Comparison of ENCODE assay signal across 26 mouse cellular contexts in genomic region chr2:17945369-17945915, GRCm38 (mm10). TPM values are rescaled to one million over a fixed set of nuclear protein-coding genes. Genes with fewer than 3 reads are reported as not detected.
DNase-seq lines count a peak whose midpoint lies in the region; ATAC-seq and TF ChIP-seq lines count a peak whose summit lies in the region.
"Had no signal": no experiment of that assay in that cellular context is flagged by ENCODE, and none has a peak within 500 bp of the region (broad histone marks: within the 10 kb centered on the region; RNA-seq: fewer than 3 reads in every experiment).

No protein-coding gene starts in this region.

- no peak for ATAC-seq in stomach, postnatal 0 days (ENCODE audit: low FRiP score, low TSS enrichment)
- ATAC-seq: forebrain, embryonic 16.5 days; hindbrain, embryonic 16.5 days had no signal

- H3K9me3 ChIP-seq in stomach, postnatal 0 days (ENCODE audit: control insufficient read depth, low read length): no peaks in the 10 kb centered on the region
- H3K9me3 ChIP-seq: embryonic facial prominence, embryonic 13.5 days; forebrain, embryonic 12.5 days; G1E; heart, embryonic 15.5 days; hindbrain, embryonic 12.5 days had no signal

- H3K27ac ChIP-seq in stomach, postnatal 0 days (replicated peaks): no peak overlapping the region
- H3K27ac ChIP-seq: embryonic facial prominence, embryonic 13.5 days; forebrain, embryonic 12.5 days; gastrocnemius, adult 2 months; heart, embryonic 15.5 days; hindbrain, embryonic 12.5 days had no signal

- H3K9ac ChIP-seq in stomach, postnatal 0 days (ENCODE audit: low read length): no peak overlapping the region
- H3K9ac ChIP-seq: embryonic facial prominence, embryonic 13.5 days; forebrain, embryonic 12.5 days; heart, embryonic 15.5 days; hindbrain, embryonic 12.5 days had no signal

- no peaks in the 10 kb centered on the region for H3K27me3 ChIP-seq in stomach, postnatal 0 days (ENCODE audit: control insufficient read depth, insufficient read depth, low read length)
- H3K27me3 ChIP-seq: embryonic facial prominence, embryonic 13.5 days; heart, embryonic 15.5 days; hindbrain, embryonic 12.5 days had no signal

- no peaks in the 10 kb centered on the region for H3K4me1 ChIP-seq in stomach, postnatal 0 days (replicated peaks; ENCODE audit: control insufficient read depth, insufficient read depth)
- H3K4me1 ChIP-seq: embryonic facial prominence, embryonic 13.5 days; forebrain, embryonic 12.5 days; heart, embryonic 15.5 days; hindbrain, embryonic 12.5 days had no signal

- no peak overlapping the region for H3K4me2 ChIP-seq in stomach, postnatal 0 days (replicated peaks; ENCODE audit: low read depth)
- H3K4me2 ChIP-seq: embryonic facial prominence, embryonic 13.5 days; forebrain, embryonic 12.5 days; heart, embryonic 11.5 days; heart, embryonic 15.5 days; hindbrain, embryonic 12.5 days had no signal

- TF ChIP-seq EP300 in stomach, postnatal 0 days (optimal IDR thresholded peaks at IDR 0.05): no peak

- no peaks in the 10 kb centered on the region for H3K36me3 ChIP-seq in stomach, postnatal 0 days (ENCODE audit: control insufficient read depth, insufficient read depth, low read length)
- H3K36me3 ChIP-seq: embryonic facial prominence, embryonic 13.5 days; forebrain, embryonic 12.5 days; G1E; heart, embryonic 15.5 days; hindbrain, embryonic 12.5 days had no signal

- TF ChIP-seq CTCF in stomach, postnatal 0 days (IDR thresholded peaks at IDR 0.05; ENCODE audit: low read depth): no peak

- H3K4me3 ChIP-seq in stomach, postnatal 0 days (ENCODE audit: low read depth, low read length): no peak overlapping the region
- H3K4me3 ChIP-seq: embryonic facial prominence, embryonic 13.5 days; forebrain, embryonic 12.5 days; heart, embryonic 15.5 days; hindbrain, embryonic 12.5 days had no signal

- 68% methylated on average over 7 of the region's 7 CpGs for WGBS in stomach, postnatal 0 days

- DNase-seq in heart, adult 11 months: peak; percentile 56
- no peak for DNase-seq in heart, adult 9 months (ENCODE audit: low spot score in 2 of 2)
- DNase-seq in CD4-positive helper T cell, adult 2 months (ENCODE audit: low read depth, low spot score): peak; percentile 18
- DNase-seq in brain, adult 2 months (ENCODE audit: low read depth, low spot score): peak; percentile 46
- DNase-seq in naive thymus-derived CD4-positive, alpha-beta T cell, adult 2 months (ENCODE audit: low read depth): peak; percentile 22
- DNase-seq in stomach, postnatal 0 days (ENCODE audit: low spot score): no peak
- DNase-seq in heart, adult 18-20 months: no peak
- DNase-seq: adrenal gland, postnatal 10 days; cerebellum, adult 11-12 months; cerebellum, adult 9-10 months; cerebellum, postnatal 36 days; gastrocnemius, adult 2 months; gastrocnemius, postnatal 25 days had no signal

RNA-seq across cellular contexts. Expression of gene H2al2a, which starts 51.3 kb away (rescaled TPM):
- polyA plus RNA-seq in stomach, postnatal 0 days (2015; fragmentation: Nextera tagmentation; extraction: Ambion mirVana): not detected in 2 replicates
- not detected for total RNA-seq in heart, adult 18-20 months (2021)
- total RNA-seq: adrenal gland, postnatal 10 days; adrenal gland, postnatal 4 days; G1E; gastrocnemius, adult 2 months; gastrocnemius, postnatal 25 days; granulocyte monocyte progenitor cell, adult 5-6 weeks; heart, postnatal 4 days had no signal
- polyA plus RNA-seq: C2C12; embryonic facial prominence, embryonic 13.5 days; forebrain, embryonic 12.5 days; forebrain, embryonic 16.5 days; G1E; heart, embryonic 11.5 days; heart, embryonic 15.5 days; hindbrain, embryonic 12.5 days; hindbrain, embryonic 16.5 days; intestine, embryonic 14.5 days had no signal

Comparison
In these comparisons a context has a peak if more than half of its experiments do, and no peak if none do; other contexts are left out.
1. DNase-seq: peak in heart, adult 11 months (single experiment), CD4-positive helper T cell, adult 2 months (single experiment), brain, adult 2 months (single experiment) and naive thymus-derived CD4-positive, alpha-beta T cell, adult 2 months (single experiment); none in heart, adult 9 months (0 of 2), stomach, postnatal 0 days (single experiment) and heart, adult 18-20 months (0 of 2).